Mouse (Mus musculus) midbrain, postnatal 0 days (tissue): ENCODE results near the gene March6. TPM values are rescaled to one million over a fixed set of nuclear protein-coding genes. Genes with fewer than 3 reads are reported as not detected.
A peak's percentile ranks its signal among the peaks of the same experiment; 100 is the strongest.

Experiments
- ATAC-seq: fragments of 200-750 bp; cut with Nextera tagmentation; 2 replicates; pipeline ENCODE4 v1.8.0; 2017; ENCODE audit warnings: moderate number of reproducible peaks, mild to moderate bottlenecking, moderate TSS enrichment, moderate library complexity; ENCODE audit not compliant: low FRiP score
- DNase-seq: peaks from one replicate; pipeline ENCODE4 v3.0.0-alpha.2; 2015; ENCODE audit warnings: low spot score
- H3K27ac ChIP-seq: fragments of 300-500 bp; sonication (generic); 2 replicates; pipeline ENCODE4 v1.5.1; 2014; ENCODE audit warnings: low read depth, mild to moderate bottlenecking, low read length, mixed read lengths
- H3K27me3 ChIP-seq: fragments of 300-500 bp; sonication (generic); 2 replicates; pipeline ENCODE4 v1.6.1; 2014; ENCODE audit warnings: low read length, control low read depth, mixed read lengths; ENCODE audit not compliant: insufficient read depth
- H3K36me3 ChIP-seq: fragments of 300-500 bp; sonication (generic); 2 replicates; pipeline ENCODE4 v1.6.1; 2014; ENCODE audit warnings: low read length, control low read depth, mixed read lengths; ENCODE audit not compliant: insufficient read depth
- H3K4me1 ChIP-seq: fragments of 300-500 bp; sonication (generic); 2 replicates; pipeline ENCODE4 v1.6.1; 2014; ENCODE audit warnings: mild to moderate bottlenecking, control low read depth, antibody characterized with exemption, low read length, mixed read lengths; ENCODE audit not compliant: insufficient read depth
- H3K4me2 ChIP-seq: fragments of 300-500 bp; sonication (generic); 2 replicates; pipeline ENCODE4 v1.6.1; 2014; ENCODE audit warnings: low read depth, mild to moderate bottlenecking, low read length, mixed read lengths; ENCODE audit not compliant: poor library complexity, severe bottlenecking
- H3K4me3 ChIP-seq: fragments of 300-500 bp; sonication (generic); 2 replicates; pipeline ENCODE4 v1.5.1; 2014; ENCODE audit warnings: low read depth, mild to moderate bottlenecking, low read length, moderate library complexity
- H3K9ac ChIP-seq: fragments of 300-500 bp; sonication (generic); replicated peaks from 2 replicates; pipeline ENCODE4 v1.6.1; 2014; ENCODE audit warnings: mild to moderate bottlenecking, low read length, moderate library complexity, mixed read lengths; ENCODE audit not compliant: poor library complexity, severe bottlenecking
- H3K9me3 ChIP-seq: fragments of 300-500 bp; sonication (generic); 2 replicates; pipeline ENCODE4 v1.6.1; 2016; ENCODE audit warnings: low read length, control low read depth
- CTCF ChIP-seq: IDR thresholded peaks from 2 replicates; pipeline ENCODE4 v1.5.1; 2016; ENCODE audit warnings: antibody characterized with exemption, mild to moderate bottlenecking
- WGBS: fragments of 180-500 bp; shearing (Covaris S2); extraction: QIAGEN DNeasy Blood & Tissue Kit; methylation state at CpG from one replicate; pipeline ENCODE4 v1.1.7; 2014; 5-methylcytosine and 5-hydroxymethylcytosine counted together
- polyA plus RNA-seq: library from polyadenylated mRNA; unstranded; fragments of >200 nt; fragmentation: Nextera tagmentation; extraction: Ambion mirVana; gene quantifications from 2 replicates; pipeline ENCODE4 v1.2.1, GENCODE M21; 2015
- total RNA-seq: library from RNA; depleted of rRNA; stranded (reverse); fragments of >200 nt; gene quantifications from 2 replicates; pipeline ENCODE4 v1.2.3, GENCODE M21; 2014

March6 gene
- total and polyA plus RNA-seq, 2 experiments from 2014 or later = 72.1 to 198 TPM

DNA sequence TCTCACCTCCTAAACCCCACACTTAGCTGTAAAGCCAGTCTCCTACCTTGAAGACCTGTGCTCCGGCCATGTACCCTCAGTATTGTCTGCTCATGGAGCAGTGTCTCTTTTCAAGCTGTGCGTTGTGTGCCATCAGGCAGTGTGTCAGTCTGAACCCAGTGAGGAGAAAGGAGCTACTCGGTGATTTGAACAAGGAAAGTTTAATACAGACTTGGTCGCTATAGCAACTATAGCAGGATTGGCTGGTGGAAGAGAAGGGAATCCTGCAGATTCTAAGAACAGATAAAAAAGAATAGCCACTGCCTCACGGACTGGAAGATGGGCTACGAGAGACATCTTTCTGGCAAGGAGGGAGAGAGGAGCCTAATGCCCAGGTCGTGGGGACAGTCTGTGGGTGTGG lies 101.4 kb downstream of the March6 start:
- no peak overlapping the region for H3K27ac ChIP-seq
- no peak for TF ChIP-seq CTCF
- no peak overlapping the region for H3K4me2 ChIP-seq
- ATAC-seq = no peak
- 0 out of 2 replicates have a peak, but pooled peaks cover 7% of the 10 kb centered on the region for H3K4me1 ChIP-seq
- H3K36me3 ChIP-seq = no peaks in the 10 kb centered on the region
- H3K9ac ChIP-seq = no peak overlapping the region
- WGBS = 40% methylated on average over 7 of the region's 7 CpGs
- no peaks in the 10 kb centered on the region for H3K9me3 ChIP-seq
- no peak overlapping the region for H3K4me3 ChIP-seq
- DNase-seq = no peak
- H3K27me3 ChIP-seq = no peaks in the 10 kb centered on the region

GRCm38 (mm10) chr15:31428571-31428970 lies 102.3 kb downstream of the March6 start:
- H3K4me1 ChIP-seq = 0 out of 2 replicates have a peak, but pooled peaks cover 7% of the 10 kb centered on the region
- TF ChIP-seq CTCF = no peak
- DNase-seq (no peak), ATAC-seq (no peak)
- H3K9me3 ChIP-seq = no peaks in the 10 kb centered on the region
- H3K9ac ChIP-seq = no peak overlapping the region
- WGBS = 87% methylated on average over 12 of the region's 12 CpGs
- no peak overlapping the region for H3K4me3 ChIP-seq
- H3K36me3 ChIP-seq = no peaks in the 10 kb centered on the region
- no peak overlapping the region for H3K4me2 ChIP-seq
- H3K27ac ChIP-seq = no peak overlapping the region
- H3K27me3 ChIP-seq = no peaks in the 10 kb centered on the region

- Histone ChIP-seq H3K27me3 (no peaks in the 10 kb centered on the region), H3K36me3 (no peaks in the 10 kb centered on the region), H3K9ac (no peak overlapping the region), H3K27ac (no peak overlapping the region), H3K4me3 (no peak overlapping the region), H3K4me2 (no peak overlapping the region), H3K9me3 (no peaks in the 10 kb centered on the region), H3K4me1 (0 out of 2 replicates have a peak, but pooled peaks cover 7% of the 10 kb centered on the region)
- no peak for DNase-seq
- ATAC-seq = no peak
- TF ChIP-seq CTCF = peak; percentile 34
- WGBS = 58% methylated on average over 3 of the region's 3 CpGs
Observed at GRCm38 (mm10) chr15:31427390-31427789, 103.5 kb downstream of the March6 start.

DNA sequence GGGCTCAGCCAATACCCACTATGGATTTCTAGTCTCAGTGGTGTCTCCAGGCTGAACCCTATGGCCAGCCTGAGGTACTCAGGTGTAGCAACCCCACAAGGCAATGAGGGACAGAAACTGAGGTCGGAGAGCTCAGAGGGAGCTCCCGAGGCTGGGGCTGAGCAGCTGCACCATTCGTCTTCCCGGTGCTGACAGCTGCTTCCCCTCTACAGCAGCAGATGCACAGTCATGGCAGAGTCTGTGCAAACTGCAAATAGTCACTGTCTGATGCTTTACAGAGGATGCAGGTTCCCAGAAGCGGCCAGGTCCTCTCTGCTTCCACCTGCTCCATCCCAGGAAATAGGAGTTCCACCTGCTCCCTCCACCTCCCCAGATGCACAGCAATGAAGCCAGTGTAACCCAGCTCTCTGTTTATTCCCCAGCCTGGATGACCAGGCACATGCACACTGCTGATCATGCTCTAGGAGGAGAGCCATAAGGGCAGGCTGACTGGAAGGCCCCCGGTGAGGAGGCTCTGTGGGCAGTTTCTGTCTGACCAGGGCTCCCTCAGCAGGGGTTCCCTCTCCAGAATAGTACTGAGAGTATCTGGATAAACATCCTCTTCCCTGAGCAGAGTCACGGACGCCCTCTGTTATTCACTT lies 104.7 kb downstream of the March6 start:
- DNase-seq = no peak
- no peak overlapping the region for H3K9ac ChIP-seq
- 51% methylated on average over 8 of the region's 8 CpGs for WGBS
- no peaks in the 10 kb centered on the region for H3K27me3 ChIP-seq
- H3K36me3 ChIP-seq = no peaks in the 10 kb centered on the region
- 0 out of 2 replicates have a peak, but pooled peaks cover 7% of the 10 kb centered on the region for H3K4me1 ChIP-seq
- H3K4me3 ChIP-seq = no peak overlapping the region
- ATAC-seq = no peak
- H3K27ac ChIP-seq = no peak overlapping the region
- no peaks in the 10 kb centered on the region for H3K9me3 ChIP-seq
- TF ChIP-seq CTCF = no peak
- no peak overlapping the region for H3K4me2 ChIP-seq

DNA sequence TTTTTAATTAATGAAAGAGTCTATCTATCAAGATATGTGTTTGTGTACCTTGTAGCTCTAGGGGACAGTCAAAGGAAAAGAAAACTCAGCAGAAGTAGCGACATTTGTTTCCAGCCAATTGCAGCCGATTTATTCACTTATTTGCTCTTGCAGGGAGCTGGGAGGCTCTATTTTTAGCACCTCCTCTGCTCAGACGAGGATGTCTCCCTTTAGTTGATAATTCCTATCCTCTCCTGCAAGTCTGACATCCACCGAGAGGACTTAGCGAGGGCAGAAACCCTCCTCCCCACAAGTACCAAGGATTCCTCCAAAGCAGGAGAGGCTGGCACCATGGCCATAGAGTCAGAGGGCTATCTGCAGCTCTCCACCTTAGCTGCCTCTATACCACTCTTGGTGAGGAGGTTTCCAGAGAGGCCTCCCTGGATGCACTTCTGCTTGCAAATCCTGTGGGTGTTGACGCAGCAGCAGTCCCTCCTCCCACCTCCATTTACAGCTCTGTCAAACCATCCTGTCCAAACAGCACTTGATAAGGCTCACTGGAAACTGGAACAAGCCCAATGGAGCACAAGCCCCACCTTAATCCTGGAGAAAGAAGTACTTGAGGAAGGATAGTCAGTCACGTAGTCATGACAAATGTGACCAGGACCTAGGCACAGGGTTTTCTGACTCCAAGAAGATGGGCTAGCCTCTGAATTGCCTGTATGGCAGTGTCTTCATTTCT lies 108.0 kb downstream of the March6 start:
- ATAC-seq = no peak
- H3K36me3 ChIP-seq = no peaks in the 10 kb centered on the region
- 77% methylated on average over 7 of the region's 7 CpGs for whole genome bisulfite sequencing

DNA sequence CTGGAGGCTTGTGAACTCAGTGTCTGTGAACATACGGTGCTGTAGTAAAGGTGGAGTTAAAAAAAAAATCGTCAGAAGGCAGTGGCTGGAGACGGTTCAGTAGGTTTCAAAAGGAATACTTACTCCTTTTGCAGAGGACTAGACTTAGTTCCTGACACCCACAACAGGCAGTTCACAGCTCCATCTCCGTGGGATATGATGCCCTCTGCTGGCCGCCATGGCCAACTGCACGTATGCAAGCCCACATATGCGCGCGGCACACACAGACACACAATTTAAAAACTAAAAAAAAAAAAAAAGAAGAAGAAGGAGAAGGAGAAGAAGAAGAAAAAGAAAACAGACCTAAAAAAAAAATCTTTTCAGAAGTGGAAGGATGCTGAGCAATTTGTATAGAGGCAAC lies 111.8 kb downstream of the March6 start:
- DNase-seq (no peak), ATAC-seq (no peak)
- Histone ChIP-seq H3K27ac (no peak overlapping the region), H3K9me3 (no peaks in the 10 kb centered on the region), H3K36me3 (no peaks in the 10 kb centered on the region), H3K9ac (no peak overlapping the region), H3K27me3 (no peaks in the 10 kb centered on the region), H3K4me3 (no peak overlapping the region), H3K4me1 (no peaks in the 10 kb centered on the region), H3K4me2 (no peak overlapping the region)
- WGBS = 46% methylated on average over 9 of the region's 9 CpGs
- TF ChIP-seq CTCF = peak; percentile 63

More for the DNA sequence above, 108.0 kb downstream of the March6 start:
- Histone ChIP-seq H3K9ac (no peak overlapping the region), H3K4me3 (no peak overlapping the region), H3K4me2 (no peak overlapping the region), H3K4me1 (no peaks in the 10 kb centered on the region), H3K9me3 (no peaks in the 10 kb centered on the region), H3K27me3 (no peaks in the 10 kb centered on the region), H3K27ac (no peak overlapping the region)
- no peak for DNase-seq
- TF ChIP-seq CTCF = no peak
